ENCODE assay signal across 8 mouse cellular contexts in genomic region chr14:59440039-59440438, GRCm38 (mm10). TPM values are rescaled to one million over a fixed set of nuclear protein-coding genes. Genes with fewer than 3 reads are reported as not detected.
DNase-seq lines count a peak whose midpoint lies in the region; ATAC-seq and TF ChIP-seq lines count a peak whose summit lies in the region.

No protein-coding gene starts in this region.

- no peak for TF ChIP-seq CTCF in heart, adult 2 months (IDR thresholded peaks at IDR 0.05)

- peak overlapping the region; percentile 93; the same call in 1 of the 2 replicates for H3K9ac ChIP-seq in heart, adult 2 months (ENCODE audit: low read depth, low read length)
- peak overlapping the region; percentile 82 for H3K9ac ChIP-seq in liver, embryonic 15.5 days

- ATAC-seq in liver, embryonic 15.5 days (ENCODE audit: insufficient read depth) = no peak

- no peaks in the 10 kb centered on the region for H3K27me3 ChIP-seq in heart, adult 2 months (ENCODE audit: control insufficient read depth, insufficient read depth, low read length)
- H3K27me3 ChIP-seq in forebrain, embryonic 10.5 days (ENCODE audit: poor library complexity, severe bottlenecking) = no peaks in the 10 kb centered on the region
- H3K27me3 ChIP-seq in liver, embryonic 15.5 days = no peaks in the 10 kb centered on the region

- H3K36me3 ChIP-seq in heart, adult 2 months (ENCODE audit: control insufficient read depth, insufficient read depth, low read length) = no peaks in the 10 kb centered on the region; the same call in 1 of the 2 replicates
- no peaks in the 10 kb centered on the region for H3K36me3 ChIP-seq in forebrain, embryonic 10.5 days (replicated peaks)
- H3K36me3 ChIP-seq in liver, embryonic 15.5 days (replicated peaks) = no peaks in the 10 kb centered on the region

- H3K4me2 ChIP-seq in liver, embryonic 15.5 days = peak overlapping the region; percentile 83

- intact Hi-C loops in heart, adult 2 months (cut with DNase I) = loop anchor here (1.0 kb wide), 1 partner anchor 75 kb away; the partner anchor contains the start of gene Phf11d
- intact Hi-C loops in heart, postnatal 10 days (cut with DNase I) = loop anchor here (1.0 to 5.0 kb wide), 3 partner anchors 19 to 238 kb away; partner anchors contain the start of genes Phf11d and Rcbtb1

- 0 out of 2 replicates have a peak, but pooled peaks cover 2% of the 10 kb centered on the region for H3K79me2 ChIP-seq in heart, adult 2 months (replicated peaks; ENCODE audit: control insufficient read depth, insufficient read depth, low read length)

- no peak for TF ChIP-seq POLR2A in heart, adult 2 months (IDR thresholded peaks at IDR 0.05; ENCODE audit: insufficient read depth, low read depth, low read length)

- no peak for TF ChIP-seq EP300 in heart, adult 2 months (IDR thresholded peaks at IDR 0.05; ENCODE audit: insufficient read depth, low read depth, low read length)

- DNase-seq in heart, adult 2 months = no peak
- no peak for DNase-seq in heart, postnatal 10 days
- DNase-seq in B cell, adult 2 months = peak; percentile 11 to 18
- no peak for DNase-seq in forebrain, embryonic 10.5 days (ENCODE audit: extremely low spot score, low spot score)
- DNase-seq in adrenal gland, adult 2 months = no peak
- DNase-seq in left cerebral cortex, adult 8-10 months (ENCODE audit: low spot score in 2 of 2) = no peak
- DNase-seq in ovary, postnatal 36 days (ENCODE audit: low spot score) = no peak

- no peaks in the 10 kb centered on the region for H3K9me3 ChIP-seq in forebrain, embryonic 10.5 days
- H3K9me3 ChIP-seq in liver, embryonic 15.5 days (replicated peaks) = no peaks in the 10 kb centered on the region

- peaks cover 2% of the 10 kb centered on the region for H3K4me1 ChIP-seq in heart, adult 2 months (ENCODE audit: control insufficient read depth, insufficient read depth, low read length)
- H3K4me1 ChIP-seq in forebrain, embryonic 10.5 days = peaks cover 22% of the 10 kb centered on the region
- peaks cover 19% of the 10 kb centered on the region for H3K4me1 ChIP-seq in liver, embryonic 15.5 days (replicated peaks)

- WGBS in heart, adult 2 months = 3% methylated on average over 7 of the region's 7 CpGs
- WGBS in forebrain, embryonic 10.5 days = 33% methylated on average over 7 of the region's 7 CpGs
- 4% methylated on average over 7 of the region's 7 CpGs for WGBS in liver, embryonic 15.5 days (ENCODE audit: insufficient replicate concordance)

- H3K4me3 ChIP-seq in heart, adult 2 months = peak overlapping the region; percentile 89
- peak overlapping the region; percentile 90 for H3K4me3 ChIP-seq in forebrain, embryonic 10.5 days
- H3K4me3 ChIP-seq in liver, embryonic 15.5 days (replicated peaks) = peak overlapping the region; percentile 72

- H3K27ac ChIP-seq in heart, adult 2 months = peak overlapping the region; percentile 92
- peak overlapping the region; percentile 90; the same call in 1 of the 2 replicates for H3K27ac ChIP-seq in forebrain, embryonic 10.5 days
- H3K27ac ChIP-seq in liver, embryonic 15.5 days (replicated peaks) = peak overlapping the region; percentile 95

RNA-seq across cellular contexts. Expression of gene Setdb2, which starts 0.6 kb away (rescaled TPM):
- total RNA-seq in heart, adult 2 months (2021) = 10 to 100 TPM in 1 of 2 experiments, 1 to 10 TPM in 1; 7.8 to 10.5 TPM
- 1.2 and 4.2 TPM in 2 replicates for polyA plus RNA-seq in heart, adult 2 months (2012; rRNA removed)
- 10 to 100 TPM in 1 of 2 experiments, 1 to 10 TPM in 1; 7.1 to 13.3 TPM for total RNA-seq in heart, postnatal 10 days (2021)
- polyA plus RNA-seq in forebrain, embryonic 10.5 days (2016; fragmentation: Nextera tagmentation; extraction: Ambion mirVana) = 11.8 and 13.7 TPM in 2 replicates
- 7.1 and 8.1 TPM in 2 replicates for polyA plus RNA-seq in liver, embryonic 15.5 days (2015; fragmentation: Nextera tagmentation; extraction: Ambion mirVana)
- total RNA-seq in adrenal gland, adult 2 months (2021) = 1 to 10 TPM; 4.3 to 6.8 TPM
- polyA plus RNA-seq in adrenal gland, adult 2 months (2012; rRNA removed) = 9.4 and 10.5 TPM in 2 replicates
- total RNA-seq in left cerebral cortex, adult 8-10 months (2022) = 1 to 10 TPM; 5.3 to 8.1 (median 6.2) TPM

RNA-seq across cellular contexts. Expression of gene Cab39l, which starts 0.7 kb away (rescaled TPM):
- 10 to 100 TPM; 23.8 to 26.0 TPM for total RNA-seq in heart, adult 2 months (2021)
- polyA plus RNA-seq in heart, adult 2 months (2012; rRNA removed) = 7.9 and 15.3 TPM in 2 replicates
- total RNA-seq in heart, postnatal 10 days (2021) = 10 to 100 TPM; 20.3 to 24.5 TPM
- 44.5 and 46.0 TPM in 2 replicates for polyA plus RNA-seq in forebrain, embryonic 10.5 days (2016; fragmentation: Nextera tagmentation; extraction: Ambion mirVana)
- polyA plus RNA-seq in liver, embryonic 15.5 days (2015; fragmentation: Nextera tagmentation; extraction: Ambion mirVana) = 22.3 and 25.1 TPM in 2 replicates
- total RNA-seq in adrenal gland, adult 2 months (2021) = 10 to 100 TPM; 42.0 to 45.3 TPM
- polyA plus RNA-seq in adrenal gland, adult 2 months (2012; rRNA removed) = 3.8 and 5.1 TPM in 2 replicates
- total RNA-seq in left cerebral cortex, adult 8-10 months (2022) = 10 to 100 TPM; 22.7 to 31.4 (median 29.1) TPM

RNA-seq across cellular contexts. Expression of gene Phf11c, which starts 44.9 kb away (rescaled TPM):
- total RNA-seq in heart, adult 2 months (2021) = under 1 TPM; 0.59 to 0.89 TPM
- 0.27 and 0.41 TPM in 2 replicates for polyA plus RNA-seq in heart, adult 2 months (2012; rRNA removed)
- 1 to 10 TPM; 1.0 to 1.2 TPM for total RNA-seq in heart, postnatal 10 days (2021)
- polyA plus RNA-seq in forebrain, embryonic 10.5 days (2016; fragmentation: Nextera tagmentation; extraction: Ambion mirVana) = 0.51 and 0.79 TPM in 2 replicates
- polyA plus RNA-seq in liver, embryonic 15.5 days (2015; fragmentation: Nextera tagmentation; extraction: Ambion mirVana) = 0.33 and 0.46 TPM in 2 replicates
- total RNA-seq in adrenal gland, adult 2 months (2021) = under 1 TPM; 0.48 to 0.78 TPM
- 0.08 and 0.09 TPM in 2 replicates for polyA plus RNA-seq in adrenal gland, adult 2 months (2012; rRNA removed)
- under 1 TPM; 0.17 to 0.60 (median 0.23) TPM for total RNA-seq in left cerebral cortex, adult 8-10 months (2022)

Comparison
In these comparisons a context has a peak if more than half of its experiments do, and no peak if none do; other contexts are left out.
1. DNase-seq: peak in B cell, adult 2 months (2 of 2); none in heart, adult 2 months (0 of 2), heart, postnatal 10 days (0 of 2), forebrain, embryonic 10.5 days (single experiment), adrenal gland, adult 2 months (single experiment), left cerebral cortex, adult 8-10 months (0 of 2) and ovary, postnatal 36 days (single experiment).
2. Peak in every context shown above with its lines, with median percentiles within 50 percentile points of each other: H3K27ac ChIP-seq and H3K4me3 ChIP-seq.